Mouse (Mus musculus) liver, embryonic 14.5 days (tissue): ENCODE measurements around the gene Trmt112. TPM values are rescaled to one million over a fixed set of nuclear protein-coding genes. Genes with fewer than 3 reads are reported as not detected.
"Not testable (repeated sequence)": the region's sequence is repeated elsewhere in the genome, so short reads cannot be mapped to it uniquely, and the experiment has no call there.

Source experiments
- ATAC-seq: fragments of 200-750 bp; cut with Nextera tagmentation; 2 replicates; pipeline ENCODE4 v1.8.0; 2017; ENCODE audit warnings: moderate number of reproducible peaks, mild to moderate bottlenecking, moderate library complexity; ENCODE audit not compliant: insufficient read depth
- DNase-seq, 3 experiments: peaks; one replicate each; pipeline ENCODE4 v3.0.0-alpha.2; 2012 to 2013; ENCODE audit warnings: low read depth in 3 of 3, low spot score in 3 of 3
- H3K27ac ChIP-seq: fragments of 300-500 bp; sonication (generic); 2 replicates; pipeline ENCODE4 v1.5.1; 2014; ENCODE audit warnings: moderate library complexity, mild to moderate bottlenecking, control low read depth, inconsistent platforms
- H3K27me3 ChIP-seq: fragments of 300-500 bp; sonication (generic); 2 replicates; pipeline ENCODE4 v1.6.1; 2014; ENCODE audit warnings: mild to moderate bottlenecking, low read length, moderate library complexity; ENCODE audit not compliant: control insufficient read depth, insufficient read depth
- H3K36me3 ChIP-seq: fragments of 300-500 bp; sonication (generic); replicated peaks from 2 replicates; pipeline ENCODE4 v1.6.1; 2014; ENCODE audit warnings: low read depth; ENCODE audit not compliant: control insufficient read depth, insufficient read depth
- H3K4me1 ChIP-seq, 2 experiments: fragments of 200-500 bp in 1 of 2; fragments of 300-500 bp in 1 of 2; sonication (generic) in 1 of 2; replicated peaks; 2 replicates each; pipeline ENCODE4 v1.6.1; 2012 to 2014; ENCODE audit warnings: antibody characterized with exemption in 1 of 2, inconsistent platforms in 1 of 2, low read length in 1 of 2; ENCODE audit not compliant: control insufficient read depth in 2 of 2, insufficient read depth in 2 of 2
- H3K4me2 ChIP-seq: fragments of 300-500 bp; sonication (generic); 2 replicates; pipeline ENCODE4 v1.6.1; 2014; ENCODE audit warnings: low read depth, mild to moderate bottlenecking, control low read depth, moderate library complexity
- H3K4me3 ChIP-seq, 2 experiments: fragments of 200-500 bp in 1 of 2; fragments of 300-500 bp in 1 of 2; sonication (generic) in 1 of 2; 2 replicates each; pipeline ENCODE4 v1.5.1; 2012 to 2014; ENCODE audit warnings: low read depth in 2 of 2, low read length in 2 of 2, mild to moderate bottlenecking in 2 of 2, control low read depth in 1 of 2, inconsistent platforms in 1 of 2, moderate library complexity in 1 of 2; ENCODE audit not compliant: insufficient read depth in 1 of 2
- H3K9ac ChIP-seq: fragments of 300-500 bp; sonication (generic); replicated peaks from 2 replicates; pipeline ENCODE4 v1.6.1; 2014; ENCODE audit warnings: mild to moderate bottlenecking, control low read depth, moderate library complexity
- H3K9me3 ChIP-seq: fragments of 300-500 bp; sonication (generic); 2 replicates; pipeline ENCODE4 v1.6.1; 2016; ENCODE audit warnings: low read length, mixed read lengths; ENCODE audit not compliant: control insufficient read depth
- CTCF ChIP-seq: IDR thresholded peaks from 2 replicates; pipeline ENCODE4 v1.5.1; 2016; ENCODE audit warnings: antibody characterized with exemption, low read depth, control low read depth
- EP300 ChIP-seq: IDR thresholded peaks from 2 replicates; pipeline ENCODE4 v1.6.1; 2016; ENCODE audit warnings: antibody characterized with exemption, low read depth
- WGBS: fragments of 180-500 bp; shearing (Covaris S2); extraction: QIAGEN DNeasy Blood & Tissue Kit; methylation state at CpG from one replicate; pipeline ENCODE4 v1.1.7; 2014; ENCODE audit not compliant: insufficient replicate concordance; 5-methylcytosine and 5-hydroxymethylcytosine counted together
- polyA plus RNA-seq, 2 experiments: library from polyadenylated mRNA; depleted of rRNA in 1 of 2; stranded (reverse) in 1 of 2; unstranded in 1 of 2; fragments of >200 nt; fragmentation: Nextera tagmentation in 1 of 2; extraction: Ambion mirVana in 1 of 2; gene quantifications; 2 replicates each; pipeline versions ENCODE4 v1.2.1 to v1.2.3; 2012 to 2014

Trmt112 gene
- polyA plus RNA-seq, 2 experiments = 69.4 to 77.4 TPM

GRCm38 (mm10) chr19:6877965-6878364 lies 31.5 kb upstream of the Trmt112 start:
- Histone ChIP-seq H3K9ac (no peak overlapping the region), H3K36me3 (no peaks in the 10 kb centered on the region), H3K27ac (no peak overlapping the region), H3K27me3 (no peaks in the 10 kb centered on the region), H3K9me3 (no peaks in the 10 kb centered on the region), H3K4me1 (no peaks in the 10 kb centered on the region), H3K4me3 (no peak overlapping the region), H3K4me2 (no peak overlapping the region)
- TF ChIP-seq EP300 = no peak
- TF ChIP-seq CTCF = no peak
- ATAC-seq (no peak), DNase-seq (no peak)
- 63% methylated on average over 4 of the region's 4 CpGs for WGBS

GRCm38 (mm10) chr19:6892512-6892911 lies 17.0 kb upstream of the Trmt112 start:
- ATAC-seq (no peak), DNase-seq (no peak)
- H3K4me1 ChIP-seq = no peaks in the 10 kb centered on the region
- H3K4me2 ChIP-seq = no peak overlapping the region
- H3K36me3 ChIP-seq = no peaks in the 10 kb centered on the region
- TF ChIP-seq EP300 = no peak
- TF ChIP-seq CTCF = no peak
- H3K4me3 ChIP-seq = no peak overlapping the region
- no peaks in the 10 kb centered on the region for H3K9me3 ChIP-seq
- no peaks in the 10 kb centered on the region for H3K27me3 ChIP-seq
- H3K9ac ChIP-seq = no peak overlapping the region
- WGBS = 43% methylated on average over 4 of the region's 4 CpGs
- H3K27ac ChIP-seq = no peak overlapping the region

GRCm38 (mm10) chr19:6893731-6894451 lies 15.6 kb upstream of the Trmt112 start:
- DNase-seq (no peak), ATAC-seq (no peak)
- TF ChIP-seq CTCF (no peak), EP300 (no peak)
- no peak overlapping the region for H3K4me2 ChIP-seq
- no peaks in the 10 kb centered on the region for H3K9me3 ChIP-seq
- no peaks in the 10 kb centered on the region for H3K36me3 ChIP-seq
- H3K9ac ChIP-seq = no peak overlapping the region
- no peak overlapping the region for H3K27ac ChIP-seq
- H3K4me3 ChIP-seq = no peak overlapping the region
- 79% methylated on average over 14 of the region's 14 CpGs for WGBS
- H3K4me1 ChIP-seq = no peaks in the 10 kb centered on the region
- no peaks in the 10 kb centered on the region for H3K27me3 ChIP-seq

GRCm38 (mm10) chr19:6895608-6896305 lies 13.7 kb upstream of the Trmt112 start:
- not testable (repeated sequence) for H3K9me3 ChIP-seq, H3K27me3 ChIP-seq, H3K4me2 ChIP-seq, H3K9ac ChIP-seq, H3K4me1 ChIP-seq, DNase-seq, H3K36me3 ChIP-seq, ATAC-seq, H3K4me3 ChIP-seq, H3K27ac ChIP-seq
- WGBS = 65% methylated on average over 18 of the region's 18 CpGs

- WGBS = 64% methylated on average over 4 of the region's 4 CpGs
- no peaks in the 10 kb centered on the region for H3K9me3 ChIP-seq
- no peaks in the 10 kb centered on the region for H3K36me3 ChIP-seq
- no peak for TF ChIP-seq EP300
- no peak for TF ChIP-seq CTCF
- no peak overlapping the region for H3K27ac ChIP-seq
- H3K4me1 ChIP-seq = no peaks in the 10 kb centered on the region
- ATAC-seq = no peak
- H3K9ac ChIP-seq = no peak overlapping the region
- no peak overlapping the region for H3K4me2 ChIP-seq
- no peaks in the 10 kb centered on the region for H3K27me3 ChIP-seq
- no peak for DNase-seq
- no peak overlapping the region for H3K4me3 ChIP-seq
Observed at GRCm38 (mm10) chr19:6899641-6900040, 9.9 kb upstream of the Trmt112 start.
